Mouse (Mus musculus) adrenal gland, adult 18-20 months (tissue): ENCODE data around the gene Dek. TPM values are rescaled to one million over a fixed set of nuclear protein-coding genes. Genes with fewer than 3 reads are reported as not detected.
A peak's percentile ranks its signal among the peaks of the same experiment; 100 is the strongest.

Experiments
- DNase-seq, 2 experiments: peaks; one replicate each; pipeline ENCODE4 v3.0.0; 2021 to 2022; ENCODE audit warnings: low spot score in 2 of 2
- long read RNA-seq, 2 experiments: library from polyadenylated mRNA; stranded (forward); transcript quantifications; one replicate each; pipeline ENCODE4 v2.0.0; 2021
- total RNA-seq, 2 experiments: library from RNA; stranded (reverse); gene quantifications; 1 replicate in 1 of 2; 2 replicates in 1 of 2; pipeline ENCODE4 v1.2.3; 2021

The Dek gene
- 10 to 100 TPM; 40.2 to 54.4 TPM for total RNA-seq
- long read RNA-seq, experiment 1, transcript Dek-201 (11 exons, 2,556 nt), result major isoform, 24 of 32 reads
- long read RNA-seq, experiment 1, partial matches to known transcripts, result 4 of 32 reads
- long read RNA-seq, experiment 1, other reads (novel, unspliced or antisense), result 4 of 32 reads
- long read RNA-seq, experiment 2, transcript Dek-201 (11 exons, 2,556 nt), result major isoform, 62 of 88 reads
- long read RNA-seq, experiment 2, partial matches to known transcripts, result 19 of 88 reads
- long read RNA-seq, experiment 2, other reads (novel, unspliced or antisense), result 4 of 88 reads

GRCm38 (mm10) chr13:47105711-47106579 is at the start of gene Dek:
Gene Dek (minus strand): TSS chr13:47106201.
- DNase-seq, result peak; percentile 83 to 87

DNA sequence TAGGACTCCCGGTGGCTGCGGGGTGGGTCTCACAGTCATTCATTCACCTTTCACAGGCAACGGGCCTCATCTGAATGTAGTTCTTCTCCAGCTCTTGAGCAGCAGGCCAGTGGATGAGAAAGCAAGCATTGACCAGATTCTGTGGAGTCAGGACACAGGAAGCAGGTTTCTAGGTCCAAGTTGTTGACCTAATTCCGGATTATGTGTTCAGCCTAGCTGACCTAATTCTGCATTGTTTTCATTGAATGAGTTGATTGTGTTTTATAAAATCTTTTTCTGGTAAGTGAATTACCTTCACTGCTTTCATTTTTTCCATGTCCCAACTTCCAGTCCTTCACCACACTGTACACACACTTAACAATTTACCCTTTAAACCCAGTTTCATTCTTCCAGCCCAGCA is 48.9 kb upstream of the Dek start:
- DNase-seq, result no peak

DNA sequence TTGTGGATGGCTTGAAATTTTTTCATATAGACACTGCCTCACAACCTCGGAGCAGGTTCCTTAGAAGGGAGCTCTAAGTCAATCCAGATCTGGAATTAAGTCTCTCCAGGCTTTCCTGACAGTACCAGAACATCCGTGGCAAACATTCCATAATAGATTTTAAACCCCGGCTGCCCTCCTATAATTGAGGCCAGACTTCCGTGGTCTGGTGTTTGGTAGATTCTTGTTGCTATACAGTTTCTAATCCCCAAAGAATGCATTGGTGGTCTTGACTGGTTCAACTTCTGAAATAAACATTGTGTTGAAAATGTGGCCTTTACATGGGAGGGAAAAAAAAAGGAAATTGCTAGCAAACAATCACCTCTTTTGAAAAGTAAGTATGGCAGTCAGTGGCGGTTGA is 47.2 kb upstream of the Dek start:
- DNase-seq, result no peak

GRCm38 (mm10) chr13:47152390-47152789 is 46.4 kb upstream of the Dek start:
- DNase-seq, result peak in 1 of 2 experiments; percentile 16

GRCm38 (mm10) chr13:47151060-47151459 is 45.1 kb upstream of the Dek start:
- DNase-seq, result no peak

GRCm38 (mm10) chr13:47149993-47150392 is 44.0 kb upstream of the Dek start:
- DNase-seq, result no peak

GRCm38 (mm10) chr13:47148573-47148972 is 42.6 kb upstream of the Dek start:
- no peak for DNase-seq

- no peak for DNase-seq
These were observed 40.4 kb upstream of the Dek start for GRCm38 (mm10) chr13:47146388-47146787.

GRCm38 (mm10) chr13:47145939-47146338 is 39.9 kb upstream of the Dek start:
- DNase-seq, result no peak

DNA sequence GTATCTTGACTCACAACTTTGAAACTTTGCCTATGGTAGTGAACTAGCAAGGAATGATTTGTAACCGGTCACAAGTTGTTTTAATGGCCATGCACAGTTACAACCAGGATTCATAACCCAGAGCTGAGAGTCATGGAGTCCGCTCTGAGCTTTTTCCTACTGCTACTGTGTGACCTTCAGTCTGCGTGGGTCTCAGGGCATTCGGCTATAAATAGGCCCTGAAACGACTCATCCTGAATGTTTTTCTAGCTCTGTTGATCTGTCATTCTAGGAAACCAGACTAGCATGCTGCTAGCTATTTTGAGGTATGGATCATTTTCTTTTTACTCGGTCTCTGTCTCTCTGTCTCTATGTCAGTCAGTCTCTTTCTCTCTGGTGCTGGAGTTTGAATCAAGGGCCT is 36.8 kb upstream of the Dek start:
- no peak for DNase-seq

GRCm38 (mm10) chr13:47135741-47136140 is 29.7 kb upstream of the Dek start:
- no peak for DNase-seq

DNA sequence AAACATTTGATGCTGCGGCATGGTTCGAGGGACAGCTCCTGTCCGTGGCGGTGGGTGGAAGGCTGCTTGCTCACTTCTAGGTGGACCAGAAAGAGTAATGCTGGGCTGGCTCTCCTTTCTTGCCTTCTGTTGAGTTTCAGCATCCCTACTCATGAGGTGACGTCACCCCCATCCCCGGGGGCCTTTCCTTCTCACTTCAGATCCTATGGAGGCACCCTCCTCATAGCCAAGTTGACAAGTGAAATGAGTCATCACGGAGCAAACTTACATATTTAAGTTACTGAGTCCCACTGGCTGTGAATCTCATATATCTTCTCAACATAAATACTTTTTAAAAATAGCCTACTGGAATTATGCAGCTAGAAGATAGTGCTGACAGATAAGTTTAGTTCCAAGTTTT is 28.8 kb upstream of the Dek start:
- DNase-seq, result no peak

DNA sequence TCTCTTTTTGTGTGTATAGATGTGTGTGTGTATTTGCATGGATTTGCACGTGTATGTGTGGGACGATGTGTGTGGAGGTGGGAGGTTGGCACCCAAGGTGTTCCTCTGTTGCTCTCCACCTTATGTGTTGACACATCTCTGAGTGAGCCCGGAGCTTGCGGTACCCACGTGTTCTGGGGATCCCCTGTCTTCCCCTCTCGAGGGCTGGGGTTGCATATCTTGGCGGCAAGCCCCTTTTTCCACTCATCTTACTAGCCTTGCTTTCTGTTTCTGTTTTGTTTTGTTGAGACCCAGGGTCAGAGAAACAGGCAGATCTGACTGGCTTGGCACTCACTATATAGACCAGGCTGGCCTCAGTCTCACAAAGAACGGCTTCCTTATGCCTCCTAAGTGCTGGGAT is 27.1 kb upstream of the Dek start:
- DNase-seq, result no peak

DNA sequence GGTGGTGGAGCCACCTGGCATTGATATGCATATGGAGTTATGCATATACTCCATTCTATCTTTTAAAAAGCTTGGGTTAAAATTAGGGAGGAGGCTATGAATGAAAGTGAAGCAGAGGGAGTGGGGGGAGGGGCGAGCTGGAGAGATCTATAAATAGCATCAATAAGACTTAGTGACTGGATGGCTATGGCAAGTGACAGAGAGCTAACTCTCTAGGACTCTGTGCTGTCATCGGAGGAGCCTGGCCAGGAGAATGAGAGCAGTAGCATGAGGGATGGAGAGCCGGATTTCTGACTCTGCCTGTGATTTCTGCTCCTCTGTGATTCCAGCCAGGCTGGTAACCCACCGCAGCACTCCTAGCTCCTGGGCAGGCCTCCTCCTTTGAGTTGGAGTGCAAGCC is 23.1 kb upstream of the Dek start:
- DNase-seq, result no peak

DNA sequence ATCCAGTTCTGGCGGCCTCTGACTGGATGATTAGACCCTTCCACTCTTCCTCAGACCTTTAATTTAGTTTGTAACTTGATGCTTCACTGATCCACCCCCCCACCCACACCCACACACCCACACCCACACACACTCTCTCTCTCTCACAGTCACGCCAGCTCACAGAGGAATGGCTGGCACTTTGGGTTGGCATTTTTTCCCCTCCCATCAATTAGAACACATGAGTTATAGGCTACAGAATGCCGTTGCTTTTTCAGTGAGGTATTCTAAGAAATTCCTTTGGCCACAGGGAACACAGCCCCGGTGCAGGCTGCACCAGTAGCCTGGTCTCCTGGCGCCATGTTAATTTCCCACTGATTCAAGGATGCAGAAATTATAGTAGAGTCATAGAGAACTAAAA is 19.6 kb upstream of the Dek start:
- DNase-seq, result no peak

GRCm38 (mm10) chr13:47124986-47125385 is 19.0 kb upstream of the Dek start:
- no peak for DNase-seq

GRCm38 (mm10) chr13:47124449-47124848 is 18.4 kb upstream of the Dek start:
- no peak for DNase-seq

GRCm38 (mm10) chr13:47122537-47123430 is 16.8 kb upstream of the Dek start, which contains the start of gene Rnf144b:
Gene Rnf144b (plus strand): TSS chr13:47122656.
- peak; percentile 29 to 35 for DNase-seq

DNA sequence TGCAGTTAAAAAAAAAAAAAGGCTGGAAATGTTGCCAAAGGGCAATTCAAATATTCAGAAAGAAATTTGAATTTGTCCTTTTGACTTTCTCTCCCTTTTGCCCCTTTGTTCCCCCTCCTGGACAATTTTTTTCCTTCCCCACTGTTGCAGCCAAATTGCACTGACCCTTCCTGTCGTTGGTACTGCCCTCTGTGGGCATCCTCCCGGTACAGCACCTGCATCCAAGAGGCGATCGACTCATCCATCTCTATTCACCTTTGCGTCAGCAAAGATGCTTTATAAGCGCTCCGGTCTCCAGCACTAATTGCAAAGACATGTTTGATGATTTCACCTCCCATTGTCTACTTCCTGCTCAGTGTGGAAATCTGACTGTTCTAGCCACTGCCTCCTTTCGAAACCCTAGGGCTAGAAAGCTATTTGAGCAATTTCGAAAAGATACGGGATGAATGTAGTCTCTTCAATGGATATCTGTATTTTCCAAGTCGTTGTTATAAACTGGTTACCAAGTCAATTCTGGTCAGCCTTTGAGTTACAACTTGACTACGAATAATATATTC is 15.4 kb upstream of the Dek start:
- no peak for DNase-seq

- DNase-seq, result no peak
These were observed 10.0 kb upstream of the Dek start for GRCm38 (mm10) chr13:47116000-47116399.

DNA sequence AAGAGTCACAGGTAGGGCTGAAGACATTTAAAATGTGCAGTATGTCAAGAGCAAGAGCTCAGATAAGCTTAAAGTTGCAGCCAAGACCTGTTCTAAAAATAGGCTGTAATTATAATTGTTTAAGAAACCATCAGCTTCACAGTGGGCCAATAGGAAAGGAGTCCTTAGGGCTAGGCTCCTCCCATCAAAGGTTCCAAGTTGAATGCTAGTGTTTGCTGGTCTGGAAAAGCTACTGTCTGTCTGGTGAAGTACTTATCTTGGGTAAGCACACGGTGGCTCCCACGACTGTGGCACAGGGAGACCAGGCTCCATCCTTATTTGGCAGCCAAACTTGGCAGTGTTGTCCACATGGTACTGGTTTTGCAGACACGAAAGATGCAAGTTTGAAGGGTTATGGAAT is 6.9 kb upstream of the Dek start:
- no peak for DNase-seq
